In genomic region chr1:178563834-178564233, GRCm38 (mm10) we compare ENCODE assay signal across 25 mouse cellular contexts. TPM values are rescaled to one million over a fixed set of nuclear protein-coding genes. Genes with fewer than 3 reads are reported as not detected.
DNase-seq lines count a peak whose midpoint lies in the region; ATAC-seq lines count a peak whose summit lies in the region.
"Had no signal": no experiment of that assay in that cellular context is flagged by ENCODE, and none has a peak within 500 bp of the region (broad histone marks: within the 10 kb centered on the region; RNA-seq: fewer than 3 reads in every experiment).

No protein-coding gene starts in this region.

- H3K27me3 ChIP-seq in heart, embryonic 13.5 days (replicated peaks): no peaks in the 10 kb centered on the region
- H3K27me3 ChIP-seq in intestine, embryonic 16.5 days (replicated peaks; ENCODE audit: control insufficient read depth, insufficient read depth, low read length): no peaks in the 10 kb centered on the region
- H3K27me3 ChIP-seq: forebrain, embryonic 15.5 days; intestine, embryonic 15.5 days; limb, embryonic 13.5 days; liver, embryonic 12.5 days; neural tube, embryonic 15.5 days had no signal

- intact Hi-C loops in heart, postnatal 14 days (cut with DNase I): no loop called here

- H3K4me1 ChIP-seq in heart, embryonic 13.5 days: peaks cover 51% of the 10 kb centered on the region
- H3K4me1 ChIP-seq in intestine, embryonic 16.5 days (ENCODE audit: control insufficient read depth, insufficient read depth, low read length): peaks cover 1% of the 10 kb centered on the region; the same call in 1 of the 2 replicates
- H3K4me1 ChIP-seq: forebrain, embryonic 15.5 days; liver, embryonic 12.5 days had no signal

- H3K27ac ChIP-seq in heart, embryonic 13.5 days (replicated peaks): peak overlapping the region; percentile 62
- H3K27ac ChIP-seq in intestine, embryonic 16.5 days (ENCODE audit: low read length): no peak overlapping the region
- H3K27ac ChIP-seq: forebrain, embryonic 15.5 days; intestine, embryonic 15.5 days; layer of hippocampus, adult 2 months; limb, embryonic 13.5 days; liver, embryonic 12.5 days; midbrain, embryonic 10.5 days; neural tube, embryonic 15.5 days; stomach, postnatal 0 days had no signal

- peaks cover 20% of the 10 kb centered on the region for H3K36me3 ChIP-seq in heart, embryonic 13.5 days
- no peaks in the 10 kb centered on the region for H3K36me3 ChIP-seq in intestine, embryonic 16.5 days (ENCODE audit: control insufficient read depth, insufficient read depth, low read length)
- H3K36me3 ChIP-seq: forebrain, embryonic 15.5 days; intestine, embryonic 15.5 days; liver, embryonic 12.5 days; midbrain, embryonic 10.5 days had no signal

- no peak for DNase-seq in heart, postnatal 14 days
- DNase-seq in cerebellum, adult 11 months: peak; percentile 33
- DNase-seq in cerebellum, adult 8-10 months: peak; percentile 48
- peak; percentile 27 to 53 for DNase-seq in cerebellum, postnatal 36 days
- DNase-seq in gastrocnemius, adult 8-10 months (ENCODE audit: low spot score in 2 of 2): no peak
- DNase-seq: adrenal gland, postnatal 25 days; gastrocnemius, postnatal 10 days; kidney, adult 9 months; kidney, postnatal 14 days; lung, adult 18-20 months; lung, postnatal 10 days had no signal

- no peak overlapping the region for H3K4me3 ChIP-seq in heart, embryonic 13.5 days
- no peak overlapping the region for H3K4me3 ChIP-seq in intestine, embryonic 16.5 days (ENCODE audit: low read length)
- H3K4me3 ChIP-seq: embryonic facial prominence, embryonic 10.5 days; forebrain, embryonic 15.5 days; intestine, embryonic 15.5 days; layer of hippocampus, adult 2 months; limb, embryonic 13.5 days; liver, embryonic 12.5 days; midbrain, embryonic 10.5 days; myocyte; neural tube, embryonic 15.5 days had no signal

- H3K9ac ChIP-seq in heart, embryonic 13.5 days: 0 out of 2 replicates have a peak overlapping the region, but pooled peaks have one; percentile 13
- H3K9ac ChIP-seq in intestine, embryonic 16.5 days (ENCODE audit: low read depth, low read length): no peak overlapping the region
- H3K9ac ChIP-seq: forebrain, embryonic 15.5 days; intestine, embryonic 15.5 days; limb, embryonic 13.5 days; liver, embryonic 12.5 days; neural tube, embryonic 15.5 days had no signal

- peaks cover 11% of the 10 kb centered on the region for H3K9me3 ChIP-seq in heart, embryonic 13.5 days
- H3K9me3 ChIP-seq in intestine, embryonic 16.5 days (ENCODE audit: control insufficient read depth, low read length): no peaks in the 10 kb centered on the region
- H3K9me3 ChIP-seq: forebrain, embryonic 15.5 days; intestine, embryonic 15.5 days; neural tube, embryonic 15.5 days had no signal

- H3K4me2 ChIP-seq in heart, embryonic 13.5 days: 0 out of 2 replicates have a peak overlapping the region, but pooled peaks have one; percentile 2
- no peak overlapping the region for H3K4me2 ChIP-seq in intestine, embryonic 16.5 days (ENCODE audit: low read depth, low read length)
- H3K4me2 ChIP-seq: forebrain, embryonic 15.5 days; intestine, embryonic 15.5 days; limb, embryonic 13.5 days; liver, embryonic 12.5 days; neural tube, embryonic 15.5 days had no signal

- WGBS in heart, embryonic 13.5 days: 64% methylated on average over 2 of the region's 2 CpGs
- 72% methylated on average over 2 of the region's 2 CpGs for WGBS in intestine, embryonic 16.5 days

- no peak for ATAC-seq in heart, embryonic 13.5 days (ENCODE audit: extremely low read depth, insufficient number of reproducible peaks, low FRiP score, low TSS enrichment)
- no peak for ATAC-seq in intestine, embryonic 16.5 days
- ATAC-seq: forebrain, embryonic 15.5 days; hindbrain, embryonic 16.5 days; intestine, embryonic 15.5 days; liver, embryonic 12.5 days; midbrain, embryonic 16.5 days had no signal

RNA-seq across cellular contexts. Expression of gene Kif26b, which starts 34.9 kb away (rescaled TPM):
- polyA plus RNA-seq in heart, embryonic 13.5 days (2015; fragmentation: Nextera tagmentation; extraction: Ambion mirVana): 8.8 and 9.7 TPM in 2 replicates
- total RNA-seq in heart, postnatal 14 days (2021): 1 to 10 TPM; 4.5 to 5.9 TPM
- total RNA-seq in gastrocnemius, adult 8-10 months (2022): 1 to 10 TPM; 2.3 to 4.9 (median 2.6) TPM
- polyA plus RNA-seq in intestine, embryonic 16.5 days (2015; fragmentation: Nextera tagmentation; extraction: Ambion mirVana): 1.5 and 1.7 TPM in 2 replicates

Comparison
In these comparisons a context has a peak if more than half of its experiments do, and no peak if none do; other contexts are left out.
1. DNase-seq: peak in cerebellum, adult 11 months (single experiment), cerebellum, adult 8-10 months (single experiment) and cerebellum, postnatal 36 days (2 of 2); none in heart, postnatal 14 days (0 of 2) and gastrocnemius, adult 8-10 months (0 of 2).